Mouse (Mus musculus): ENCODE results near the gene Jph2. TPM values are rescaled to one million over a fixed set of nuclear protein-coding genes. Genes with fewer than 3 reads are reported as not detected.

Gene Jph2
- polyA plus RNA-seq, 1 experiment, result 0.52 TPM

GRCm38 (mm10) chr2:163370175-163370574, 27.6 kb downstream of the Jph2 start:
- no peaks in the 10 kb centered on the region for H3K4me1 ChIP-seq (ENCODE audit: control insufficient read depth, insufficient read depth, low read length)
- H3K27ac ChIP-seq (ENCODE audit: insufficient read depth, low read length), result no peak overlapping the region
- TF ChIP-seq CTCF (IDR thresholded peaks at IDR 0.05; ENCODE audit: borderline replicate concordance, insufficient read depth, low read depth, low read length) (no peak), POLR2A (IDR thresholded peaks at IDR 0.05; ENCODE audit: borderline replicate concordance, insufficient read depth, low read length) (no peak)
- WGBS, result 55% methylated on average over 4 of the region's 4 CpGs
- no peak overlapping the region for H3K4me3 ChIP-seq (replicated peaks; ENCODE audit: insufficient read depth, low read depth, low read length)
- no peaks in the 10 kb centered on the region for H3K27me3 ChIP-seq (ENCODE audit: control insufficient read depth, insufficient read depth, low read length)
- DNase-seq, result no peak

DNA sequence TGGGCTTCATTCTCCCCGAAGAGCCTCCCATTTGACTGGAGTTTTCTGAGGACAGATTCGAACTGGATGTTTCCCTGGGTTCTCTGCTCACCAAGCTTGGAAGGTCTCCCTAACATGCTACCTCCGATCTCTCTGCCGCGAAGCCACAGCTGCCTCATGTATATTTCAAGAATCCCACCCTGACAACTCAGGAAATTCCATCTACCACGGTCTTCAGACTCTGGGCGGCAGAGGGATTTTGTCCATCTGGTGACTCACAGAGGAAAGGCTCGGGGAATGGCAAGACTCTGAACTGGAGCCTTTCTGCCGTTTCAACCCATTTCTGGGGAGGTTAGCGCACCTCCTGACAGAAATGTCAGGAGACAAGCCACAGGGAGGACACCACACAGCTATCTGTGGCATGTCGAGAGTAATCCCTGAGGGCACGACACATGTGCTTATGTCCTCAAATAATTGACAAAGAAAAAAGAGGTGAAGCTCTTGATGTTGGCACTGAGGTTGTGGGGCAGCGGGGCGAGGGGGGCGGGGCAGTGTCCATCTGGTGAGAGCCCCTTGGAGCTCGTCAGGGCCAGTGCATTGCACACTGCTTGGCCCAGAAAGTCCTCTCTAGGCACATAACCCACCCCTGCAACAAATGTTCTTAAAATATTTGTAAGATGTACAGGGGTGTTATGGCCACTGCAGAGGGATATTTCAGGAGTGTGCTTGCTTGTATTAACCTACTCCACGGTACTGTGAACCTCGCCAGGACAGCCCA, 32.8 kb downstream of the Jph2 start:
- no peak overlapping the region for H3K27ac ChIP-seq (ENCODE audit: insufficient read depth, low read length)
- no peaks in the 10 kb centered on the region for H3K4me1 ChIP-seq (ENCODE audit: control insufficient read depth, insufficient read depth, low read length)
- H3K4me3 ChIP-seq (replicated peaks; ENCODE audit: insufficient read depth, low read depth, low read length), result no peak overlapping the region
- WGBS, result 59% methylated on average over 18 of the region's 18 CpGs
- H3K27me3 ChIP-seq (ENCODE audit: control insufficient read depth, insufficient read depth, low read length), result no peaks in the 10 kb centered on the region; the same call in 1 of the 2 replicates
- DNase-seq, result no peak
- TF ChIP-seq POLR2A (IDR thresholded peaks at IDR 0.05; ENCODE audit: borderline replicate concordance, insufficient read depth, low read length), result no peak
- no peak for TF ChIP-seq CTCF (IDR thresholded peaks at IDR 0.05; ENCODE audit: borderline replicate concordance, insufficient read depth, low read depth, low read length)

- no peak overlapping the region for H3K27ac ChIP-seq (ENCODE audit: insufficient read depth, low read length)
- 68% methylated on average over 12 of the region's 12 CpGs for WGBS
Observed at GRCm38 (mm10) chr2:163362940-163363921, 34.6 kb downstream of the Jph2 start.

GRCm38 (mm10) chr2:163360858-163361623, 36.8 kb downstream of the Jph2 start:
- H3K4me1 ChIP-seq (ENCODE audit: control insufficient read depth, insufficient read depth, low read length), result no peaks in the 10 kb centered on the region
- H3K27me3 ChIP-seq (ENCODE audit: control insufficient read depth, insufficient read depth, low read length), result no peaks in the 10 kb centered on the region; the same call in 1 of the 2 replicates
- 83% methylated on average over 16 of the region's 16 CpGs for WGBS
- no peak for TF ChIP-seq POLR2A (IDR thresholded peaks at IDR 0.05; ENCODE audit: borderline replicate concordance, insufficient read depth, low read length)
- TF ChIP-seq CTCF (IDR thresholded peaks at IDR 0.05; ENCODE audit: borderline replicate concordance, insufficient read depth, low read depth, low read length), result no peak
- no peak overlapping the region for H3K27ac ChIP-seq (ENCODE audit: insufficient read depth, low read length)
- no peak for DNase-seq
- H3K4me3 ChIP-seq (replicated peaks; ENCODE audit: insufficient read depth, low read depth, low read length), result no peak overlapping the region

More at GRCm38 (mm10) chr2:163362940-163363921, 34.6 kb downstream of the Jph2 start:
- no peaks in the 10 kb centered on the region for H3K4me1 ChIP-seq (ENCODE audit: control insufficient read depth, insufficient read depth, low read length)
- H3K4me3 ChIP-seq (replicated peaks; ENCODE audit: insufficient read depth, low read depth, low read length), result no peak overlapping the region
- no peak for DNase-seq
- no peaks in the 10 kb centered on the region; the same call in 1 of the 2 replicates for H3K27me3 ChIP-seq (ENCODE audit: control insufficient read depth, insufficient read depth, low read length)
- TF ChIP-seq POLR2A (IDR thresholded peaks at IDR 0.05; ENCODE audit: borderline replicate concordance, insufficient read depth, low read length) (no peak), CTCF (IDR thresholded peaks at IDR 0.05; ENCODE audit: borderline replicate concordance, insufficient read depth, low read depth, low read length) (no peak)

DNA sequence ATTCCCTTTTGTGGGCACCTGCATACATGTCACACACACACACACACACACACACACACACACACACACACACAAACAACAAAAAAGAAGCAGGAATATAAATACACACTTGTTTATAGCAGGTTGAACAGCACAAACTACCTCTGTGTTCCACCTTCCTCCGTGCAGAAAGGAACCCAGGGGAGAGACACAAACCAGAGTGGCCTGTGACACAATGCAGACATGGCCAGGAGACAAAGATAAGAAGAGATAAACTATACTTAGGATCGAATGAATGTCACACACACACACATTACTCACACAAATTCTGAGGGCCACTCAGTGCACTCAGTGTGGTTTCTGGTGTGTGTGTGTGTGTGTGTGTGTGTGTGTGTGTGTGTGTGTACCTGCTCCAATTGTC, 38.5 kb downstream of the Jph2 start:
- no peak overlapping the region for H3K4me3 ChIP-seq (replicated peaks; ENCODE audit: insufficient read depth, low read depth, low read length)
- WGBS, result 84% methylated on average over 2 of the region's 2 CpGs
- no peaks in the 10 kb centered on the region for H3K4me1 ChIP-seq (ENCODE audit: control insufficient read depth, insufficient read depth, low read length)
- no peaks in the 10 kb centered on the region; the same call in 1 of the 2 replicates for H3K27me3 ChIP-seq (ENCODE audit: control insufficient read depth, insufficient read depth, low read length)
- H3K27ac ChIP-seq (ENCODE audit: insufficient read depth, low read length), result no peak overlapping the region
- no peak for DNase-seq
- TF ChIP-seq CTCF (IDR thresholded peaks at IDR 0.05; ENCODE audit: borderline replicate concordance, insufficient read depth, low read depth, low read length) (no peak), POLR2A (IDR thresholded peaks at IDR 0.05; ENCODE audit: borderline replicate concordance, insufficient read depth, low read length) (no peak)

DNA sequence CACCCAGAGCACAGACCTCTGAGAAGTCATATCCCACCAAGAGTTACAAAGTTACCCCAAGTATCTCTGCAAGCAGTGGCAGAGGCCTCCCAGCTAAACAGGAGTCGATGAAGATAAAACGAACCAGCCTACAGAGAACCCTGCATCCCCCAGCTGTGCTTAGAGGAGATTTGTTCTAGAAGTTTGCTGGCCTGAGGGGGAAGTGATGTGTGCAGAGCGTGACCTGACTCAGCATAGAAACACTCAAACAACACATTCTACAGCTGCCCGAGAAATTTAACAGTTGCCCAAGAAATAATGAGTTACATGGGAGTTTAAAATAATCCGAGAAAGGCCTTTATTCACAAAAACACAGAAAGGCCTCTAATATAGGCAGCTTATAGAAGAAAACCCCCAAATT, 39.1 kb downstream of the Jph2 start:
- no peak overlapping the region for H3K27ac ChIP-seq (ENCODE audit: insufficient read depth, low read length)
- TF ChIP-seq POLR2A (IDR thresholded peaks at IDR 0.05; ENCODE audit: borderline replicate concordance, insufficient read depth, low read length), result no peak
- TF ChIP-seq CTCF (IDR thresholded peaks at IDR 0.05; ENCODE audit: borderline replicate concordance, insufficient read depth, low read depth, low read length), result no peak
- DNase-seq, result no peak
- H3K4me1 ChIP-seq (ENCODE audit: control insufficient read depth, insufficient read depth, low read length), result no peaks in the 10 kb centered on the region
- H3K27me3 ChIP-seq (ENCODE audit: control insufficient read depth, insufficient read depth, low read length), result no peaks in the 10 kb centered on the region; the same call in 1 of the 2 replicates
- 84% methylated on average over 5 of the region's 5 CpGs for WGBS
- no peak overlapping the region for H3K4me3 ChIP-seq (replicated peaks; ENCODE audit: insufficient read depth, low read depth, low read length)
